Mouse (Mus musculus) left cerebral cortex, adult 9 months (tissue): ENCODE data around the gene Ghrhr.

ENCODE experiments used
- DNase-seq, 2 experiments: peaks; one replicate each; pipeline ENCODE4 v3.0.0; 2022; ENCODE audit warnings: low spot score in 2 of 2

Ghrhr gene

GRCm38 (mm10) chr6:55396176-55396575 lies 20.1 kb downstream of the Ghrhr start:
- DNase-seq, result peak; percentile 52 to 73

DNA sequence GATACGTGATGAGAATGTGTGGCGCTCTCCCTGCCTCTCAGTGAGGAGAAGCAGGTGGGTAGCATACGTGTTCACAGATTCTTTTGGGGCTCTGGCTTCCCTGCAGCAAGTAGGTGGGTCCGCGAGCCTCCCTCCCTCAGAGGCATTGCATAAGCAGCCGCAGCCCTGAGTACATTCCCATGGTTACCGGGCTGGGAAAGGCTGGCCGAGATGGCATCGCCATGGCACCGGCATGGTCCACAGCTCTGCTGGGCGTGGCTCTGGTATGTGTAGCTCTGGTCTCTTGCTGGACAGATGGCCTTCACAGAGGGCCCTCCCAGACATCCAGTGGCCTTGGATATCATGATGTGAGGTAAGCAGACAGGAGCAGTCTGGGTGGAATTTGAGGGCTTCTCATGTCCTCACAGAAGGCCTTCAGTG lies 20.5 kb downstream of the Ghrhr start:
- peak; percentile 74 to 89 for DNase-seq

DNA sequence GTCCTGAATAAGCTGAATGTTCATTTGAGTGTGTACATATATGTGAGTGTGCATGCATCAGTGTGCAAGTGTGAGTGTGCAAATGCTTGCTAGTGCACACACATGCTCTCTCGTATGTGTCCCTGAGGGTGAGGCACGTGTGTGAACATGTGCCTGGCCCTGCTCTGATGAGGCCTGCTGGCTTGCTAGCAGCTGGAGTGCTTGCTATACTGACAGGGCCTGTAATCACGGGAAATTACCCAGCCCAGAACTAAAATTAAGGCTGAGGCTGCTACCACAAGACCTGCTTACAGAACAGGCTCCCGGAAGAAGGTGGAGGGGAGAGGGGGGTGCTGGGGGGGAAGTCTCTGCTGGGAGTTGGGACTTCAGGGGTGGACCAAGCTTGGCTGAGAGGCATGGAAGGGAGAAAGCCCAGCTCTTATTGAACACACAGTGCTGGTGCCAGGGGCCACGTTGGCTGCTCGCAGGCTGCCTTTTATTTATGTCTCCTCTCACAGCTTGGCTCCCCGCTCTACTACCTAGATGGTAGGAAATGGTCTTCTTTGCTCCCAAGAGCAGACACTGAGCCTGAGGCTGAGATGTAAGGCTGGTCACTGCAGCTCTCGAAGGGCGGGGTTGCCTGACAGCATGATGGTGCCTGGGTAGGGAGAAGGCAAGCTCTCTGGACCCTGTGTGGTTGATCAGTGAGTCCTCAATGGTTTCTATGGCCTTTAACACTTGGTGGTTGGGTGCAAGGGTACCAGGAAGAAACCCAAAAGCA lies 23.0 kb downstream of the Ghrhr start:
- peak; percentile 55 to 80 for DNase-seq

DNA sequence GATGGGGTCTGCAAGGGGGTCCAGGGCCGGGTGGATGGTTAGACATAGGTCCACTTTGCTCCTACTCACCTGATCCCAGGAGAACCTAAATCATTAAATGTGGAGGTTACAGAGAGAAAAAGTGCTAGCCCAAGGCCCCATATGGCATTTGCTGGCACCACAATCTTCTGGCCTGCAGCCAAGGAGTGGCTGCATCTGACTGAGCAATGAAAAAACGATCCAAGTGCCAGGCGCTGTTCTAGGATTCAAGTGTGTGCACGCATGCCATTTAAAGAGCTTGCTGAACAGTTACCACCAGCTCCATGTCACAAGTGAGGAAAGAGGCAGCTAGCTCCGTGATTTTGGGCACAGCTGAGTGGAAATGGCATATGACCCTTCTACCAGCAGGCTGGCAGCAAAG lies 23.8 kb downstream of the Ghrhr start:
- DNase-seq, result peak in 1 of 2 experiments; percentile 86

DNA sequence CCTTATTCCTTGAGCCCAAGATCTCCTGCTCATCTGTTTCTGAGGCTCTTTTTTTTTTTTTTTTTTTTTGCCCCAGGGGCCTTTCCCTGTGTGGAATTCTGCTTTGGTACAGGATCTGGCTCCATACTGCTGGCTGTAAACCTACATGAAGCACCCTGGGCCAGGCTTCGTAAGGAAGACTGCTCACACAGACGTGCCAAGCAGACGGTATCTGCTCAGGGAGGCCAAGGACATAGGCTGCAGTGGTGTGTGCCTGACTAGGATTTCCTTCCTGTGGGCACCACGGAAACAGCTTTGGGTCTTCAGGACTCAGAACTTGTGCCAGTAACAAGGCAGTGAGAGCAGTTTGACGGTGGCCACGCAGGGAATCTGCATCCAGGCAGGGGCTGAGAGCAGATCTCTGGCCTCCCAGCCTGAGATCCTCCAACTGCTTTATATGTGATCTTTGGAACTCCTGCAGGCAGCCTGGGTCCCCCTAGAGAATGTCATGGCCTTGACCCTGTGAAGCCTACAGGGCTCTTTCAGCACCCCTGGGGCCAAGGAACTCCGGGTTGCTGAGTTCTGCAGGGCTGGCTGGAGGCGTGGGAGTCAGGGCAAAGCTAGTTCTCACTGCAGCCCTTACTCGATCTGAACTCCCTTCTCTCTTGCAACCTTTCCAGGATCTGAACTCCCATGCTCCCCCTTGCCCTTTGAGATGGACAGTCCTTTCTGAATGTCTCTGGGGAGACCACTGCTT lies 26.1 kb downstream of the Ghrhr start:
- DNase-seq, result no peak

DNA sequence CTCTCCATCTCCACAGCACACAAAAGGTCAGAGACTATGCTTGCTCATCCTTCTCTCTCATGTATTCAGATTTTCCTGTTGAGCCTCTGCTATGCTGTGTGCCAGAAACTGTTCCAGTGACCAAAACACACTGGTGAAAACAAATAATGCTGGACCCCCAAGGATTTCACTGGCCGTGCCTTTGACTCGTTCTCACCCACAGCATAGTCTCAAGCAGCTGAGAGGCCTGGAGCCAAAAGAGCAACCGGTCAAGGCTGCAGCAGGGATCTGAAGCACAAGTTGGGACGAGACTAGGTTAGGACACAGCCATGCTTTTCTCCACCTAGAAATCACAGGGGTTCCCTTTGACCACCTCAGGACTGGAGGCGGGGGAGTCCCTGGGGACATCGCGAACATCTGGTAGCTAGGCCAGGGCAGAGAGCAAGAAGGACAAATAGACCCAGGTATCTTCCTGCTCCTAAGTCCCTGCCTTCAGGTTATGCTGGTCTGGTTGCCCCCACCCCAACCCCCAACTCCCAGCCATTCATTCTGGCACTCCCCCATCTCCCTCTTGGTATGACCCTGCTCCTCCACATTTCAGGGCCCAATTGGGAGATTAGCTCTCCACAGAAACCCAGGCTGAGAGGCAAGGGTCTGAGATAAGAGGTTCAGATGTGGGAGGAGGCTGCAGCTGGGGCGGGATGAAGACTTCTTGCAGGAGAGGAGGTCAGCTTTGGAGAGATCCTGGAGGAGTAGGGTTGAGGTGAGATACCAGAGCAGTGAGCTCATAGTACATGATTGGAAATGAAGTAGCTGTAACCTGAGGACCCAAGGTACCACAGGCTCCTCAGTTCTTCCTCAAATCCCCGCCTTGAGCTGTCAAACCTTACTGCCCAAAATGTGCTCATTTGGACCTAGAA lies 27.6 kb downstream of the Ghrhr start:
- no peak for DNase-seq

DNA sequence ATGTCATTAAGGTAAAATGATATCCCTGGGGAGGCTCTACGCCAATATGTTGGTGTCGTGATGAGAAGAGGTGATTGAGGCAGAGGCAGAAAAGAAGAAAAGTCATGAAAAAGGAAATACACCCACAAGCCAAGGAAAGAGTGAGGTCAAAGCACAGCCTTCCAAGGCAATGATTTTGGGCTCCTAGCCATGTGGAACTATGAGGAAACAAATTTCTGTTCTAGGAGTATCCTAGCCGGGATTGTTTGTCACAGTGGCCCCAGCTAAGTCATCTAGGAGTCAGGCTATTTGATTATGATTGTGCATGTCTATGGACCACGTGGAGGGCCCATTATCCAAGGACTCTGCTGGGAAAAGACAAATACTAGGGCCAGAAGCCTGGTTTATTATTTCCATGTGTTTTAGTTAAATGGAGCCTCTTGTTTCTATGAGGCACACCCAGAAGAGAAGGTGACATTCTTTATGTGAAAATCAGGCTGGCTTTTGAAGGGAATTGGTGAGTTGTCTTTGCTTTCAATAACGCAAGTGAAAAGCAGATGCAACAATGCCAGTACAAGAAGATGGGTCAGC lies 28.4 kb downstream of the Ghrhr start:
- no peak for DNase-seq

DNA sequence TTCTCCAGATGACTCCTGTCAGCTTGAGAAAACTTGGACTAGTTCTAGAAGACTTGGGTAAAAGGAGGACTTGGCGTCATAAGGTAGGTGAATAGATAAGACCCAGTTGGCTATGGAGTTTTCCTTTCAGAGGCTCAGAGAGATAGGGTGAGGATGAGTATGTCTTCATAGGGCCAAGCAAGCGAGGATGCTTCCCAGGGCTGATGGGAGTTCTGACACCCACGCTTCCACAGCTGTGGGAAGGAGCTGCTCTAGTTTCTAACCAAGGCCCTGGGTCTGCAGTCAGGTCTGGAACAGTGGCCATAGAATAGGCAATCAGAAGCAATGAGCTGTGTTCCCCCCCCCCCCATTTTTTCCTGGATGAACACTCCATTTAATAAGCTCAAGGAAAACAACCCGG lies 31.2 kb downstream of the Ghrhr start:
- DNase-seq, result no peak

GRCm38 (mm10) chr6:55410119-55410775 lies 34.2 kb downstream of the Ghrhr start:
- no peak for DNase-seq

DNA sequence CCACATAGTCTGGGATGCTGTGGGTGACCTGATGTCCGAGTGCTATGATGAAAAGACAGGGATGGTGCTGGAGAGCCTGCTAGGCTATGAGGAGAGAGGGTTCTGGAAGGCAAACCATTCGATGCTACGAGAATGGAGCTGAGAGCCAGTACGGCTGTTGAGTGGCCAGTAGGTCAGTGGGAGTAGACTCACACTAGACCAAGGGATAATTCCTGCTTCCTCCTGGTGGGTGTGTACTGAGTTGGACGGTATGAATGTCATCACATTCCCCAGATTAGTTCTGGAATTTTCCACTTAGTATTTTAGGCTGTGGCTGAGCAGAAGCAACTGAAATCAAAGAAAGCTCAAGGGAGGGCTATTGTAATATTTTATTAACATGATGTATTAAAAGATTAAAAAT lies 34.9 kb downstream of the Ghrhr start:
- no peak for DNase-seq

GRCm38 (mm10) chr6:55416202-55416601 lies 40.1 kb downstream of the Ghrhr start:
- no peak for DNase-seq

- no peak for DNase-seq
Measured at GRCm38 (mm10) chr6:55418746-55419410, 42.8 kb downstream of the Ghrhr start.

DNA sequence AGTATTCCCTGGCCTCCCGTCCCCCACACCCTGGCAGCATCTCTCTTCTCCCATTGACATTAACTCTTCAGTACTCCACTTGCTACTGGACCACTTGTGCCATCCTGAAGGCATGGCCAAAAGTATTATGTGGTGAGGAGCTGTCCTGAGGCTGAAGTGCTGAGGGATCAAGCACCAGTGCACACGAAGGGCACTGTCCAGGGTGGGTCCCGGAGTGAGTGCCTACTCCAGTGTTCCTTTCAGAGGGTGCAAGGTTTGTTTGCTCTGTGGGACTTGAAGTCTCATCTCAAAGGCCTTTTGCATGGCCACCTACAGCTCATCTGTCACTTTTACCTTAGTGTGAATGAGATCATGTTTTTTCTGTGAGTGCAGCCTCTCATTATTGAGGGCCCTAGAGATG lies 44.3 kb downstream of the Ghrhr start:
- DNase-seq, result no peak

- no peak for DNase-seq
Measured at GRCm38 (mm10) chr6:55420869-55421361, 44.8 kb downstream of the Ghrhr start.

DNA sequence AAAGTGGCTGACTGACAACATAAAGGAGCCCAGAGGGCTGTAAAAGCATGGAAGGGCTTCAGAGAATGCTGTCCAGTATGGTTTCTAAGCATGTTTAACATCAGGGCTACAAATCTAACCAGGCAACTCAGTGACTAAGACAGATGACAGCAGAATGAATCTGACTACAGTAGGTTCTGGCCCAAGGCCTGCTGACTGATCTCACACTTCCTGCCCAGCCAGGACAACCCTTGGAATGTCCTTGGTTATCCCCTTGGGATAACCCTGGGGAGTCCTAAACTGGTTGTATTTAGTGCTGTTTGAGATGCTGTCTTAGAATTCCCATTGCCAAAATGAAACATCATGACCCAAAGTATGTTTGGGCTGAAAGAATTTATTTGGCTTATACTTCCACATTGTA lies 56.0 kb downstream of the Ghrhr start:
- no peak for DNase-seq

DNA sequence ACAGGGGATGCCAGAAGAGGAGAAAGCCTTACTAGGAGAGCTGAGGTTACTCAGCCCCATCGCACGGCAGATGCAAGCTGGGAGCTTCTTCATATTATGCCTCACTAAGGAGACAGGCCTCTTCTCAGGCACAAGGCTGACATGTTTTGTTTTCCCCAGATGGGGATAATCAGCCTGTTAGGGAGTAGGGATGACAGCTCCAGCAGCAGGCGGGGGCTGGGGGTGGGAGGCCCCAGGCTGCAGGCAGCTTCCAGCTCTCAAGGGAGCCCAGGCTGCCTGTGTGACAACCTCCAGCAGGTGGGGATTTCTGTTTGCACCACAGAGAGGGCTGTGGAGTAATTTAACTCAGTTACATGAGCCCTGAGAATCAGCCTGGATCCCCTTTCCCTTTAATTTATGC lies 58.3 kb downstream of the Ghrhr start:
- peak; percentile 57 to 81 for DNase-seq

DNA sequence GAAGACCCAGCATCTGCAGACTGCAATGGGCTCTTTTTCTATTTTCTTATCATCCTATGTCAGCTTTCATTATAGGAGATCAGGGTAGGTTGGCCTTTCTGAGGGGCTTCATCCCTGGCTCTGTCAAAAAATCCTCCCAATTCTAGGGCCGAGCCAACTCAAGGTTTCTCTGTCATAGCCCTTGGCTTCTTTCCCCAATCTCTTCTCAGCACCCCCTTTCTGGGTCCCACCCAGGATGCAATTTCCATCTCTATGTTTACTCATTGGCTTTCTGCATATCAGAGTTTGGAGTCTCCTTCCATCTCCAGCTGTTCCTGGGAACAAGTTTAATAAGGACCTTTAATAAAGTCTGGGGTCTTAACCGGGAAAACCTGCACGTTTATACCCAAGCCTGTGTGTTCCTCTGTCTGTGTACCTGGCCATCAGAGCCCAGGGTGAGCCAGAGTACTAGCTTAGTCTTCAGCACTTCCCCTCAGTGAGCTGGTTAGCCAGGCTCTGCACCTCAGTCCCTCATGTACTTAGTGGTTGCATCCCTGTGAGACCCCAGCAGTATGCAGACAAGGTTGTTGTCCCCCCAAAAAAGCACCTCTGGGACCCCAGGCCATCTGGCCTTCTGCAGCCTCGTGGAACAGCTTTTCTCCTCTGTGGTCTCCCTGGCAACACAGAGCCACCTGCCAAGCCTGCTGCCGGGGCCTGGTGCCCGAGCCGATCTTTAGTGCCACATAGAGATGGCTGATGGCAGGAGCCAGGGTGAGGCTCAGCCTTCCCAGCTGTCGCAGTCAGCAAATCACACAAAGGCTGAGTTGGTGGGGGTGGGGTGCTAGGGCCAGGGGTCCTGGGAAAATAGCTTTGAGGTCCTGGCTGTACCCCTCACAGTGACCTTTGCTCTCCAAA lies 59.4 kb downstream of the Ghrhr start:
- peak in 1 of 2 experiments; percentile 49 for DNase-seq

DNA sequence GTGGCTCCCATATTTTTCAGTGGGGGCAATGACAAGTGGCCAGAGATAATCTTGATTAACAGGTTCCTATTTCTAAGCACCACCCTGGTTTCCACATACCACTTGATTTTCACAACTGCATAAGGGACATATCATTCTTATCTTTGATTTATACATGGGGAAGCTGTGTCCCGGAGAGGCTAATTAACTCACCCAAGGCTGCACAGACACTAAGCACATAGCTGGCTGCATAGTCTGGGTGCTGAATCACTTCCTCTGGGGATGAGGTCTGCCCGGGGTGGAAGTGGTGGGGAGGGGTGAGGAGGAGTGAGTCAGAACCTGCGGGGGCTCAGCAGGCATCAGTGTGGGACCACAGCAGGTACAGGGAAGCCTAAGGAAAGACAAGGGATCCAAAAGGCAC lies 61.8 kb downstream of the Ghrhr start:
- no peak for DNase-seq
